Mouse (Mus musculus): ENCODE results near the gene Peli2.
A peak's percentile ranks its signal among the peaks of the same experiment; 100 is the strongest.

Gene Peli2

GRCm38 (mm10) chr14:48125971-48126370, 5.3 kb downstream of the Peli2 start:
- no peak for DNase-seq (ENCODE audit: low spot score)

DNA sequence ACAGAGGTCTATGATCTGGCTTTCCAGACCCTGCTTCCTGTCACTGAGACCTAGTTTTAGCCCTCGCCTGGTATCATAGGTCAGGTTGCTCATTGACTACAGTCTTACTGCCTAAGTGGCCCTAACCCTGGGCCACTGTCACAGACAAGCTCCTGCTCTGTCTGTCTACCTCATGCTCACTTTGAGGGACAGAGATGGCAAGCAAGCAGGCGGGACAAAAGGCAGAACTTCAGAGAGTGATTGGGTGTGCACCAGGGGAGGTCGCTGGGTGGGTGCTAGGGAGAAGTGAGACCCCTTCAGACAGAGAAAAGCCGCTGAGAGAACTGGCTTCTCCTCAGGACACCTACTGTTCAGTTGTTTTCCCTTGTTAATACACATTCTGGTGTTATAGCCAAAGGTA, 6.3 kb downstream of the Peli2 start:
- no peak for DNase-seq (ENCODE audit: low spot score)

DNA sequence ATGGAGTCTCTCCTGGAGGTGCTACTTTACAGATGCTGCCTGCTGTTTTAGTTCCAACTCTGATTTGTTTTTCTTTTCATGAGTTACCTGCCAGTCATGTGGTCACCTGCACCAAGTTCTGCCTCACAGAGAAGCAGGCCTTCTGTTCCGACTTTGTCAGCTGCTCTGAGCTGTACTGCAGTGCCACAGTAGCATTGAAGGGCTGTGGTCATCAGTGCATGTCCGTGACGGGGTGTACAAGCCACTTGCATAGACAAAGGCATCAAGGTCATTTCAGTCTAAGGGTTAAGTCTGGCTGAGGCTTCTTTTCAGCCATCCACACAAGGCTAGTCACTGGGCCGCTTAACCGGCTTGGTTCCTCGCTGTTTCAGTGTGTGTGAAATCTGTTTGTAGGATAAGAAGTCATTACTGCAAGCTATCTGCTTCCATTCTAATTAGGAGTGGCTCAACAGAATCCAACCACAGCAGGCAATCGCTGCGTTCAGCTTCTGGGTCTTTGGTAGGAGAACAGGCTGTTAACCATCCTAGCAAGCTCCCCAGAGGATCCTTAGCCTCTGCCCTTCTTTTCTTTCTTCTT, 7.1 kb downstream of the Peli2 start:
- DNase-seq (ENCODE audit: low spot score), result no peak

DNA sequence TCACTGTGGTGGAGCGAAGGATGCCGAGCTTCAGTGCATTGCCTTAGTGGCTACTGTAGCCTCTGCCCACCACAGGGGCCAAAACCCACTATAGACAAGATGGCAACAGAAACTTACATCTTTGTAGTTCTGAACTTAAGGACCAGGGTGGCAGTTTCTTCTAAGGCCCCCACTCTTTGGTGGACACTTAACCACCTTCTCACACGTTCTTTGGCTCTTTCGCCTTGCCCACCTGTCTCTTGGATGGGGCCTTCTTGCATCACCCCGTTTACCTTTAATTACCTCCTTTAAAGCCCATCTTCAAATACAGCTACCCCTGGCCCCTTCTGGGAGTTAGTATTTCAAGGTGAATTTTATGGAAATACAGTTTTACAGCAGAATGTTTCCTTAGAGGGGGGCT, 8.1 kb downstream of the Peli2 start:
- DNase-seq (ENCODE audit: low spot score), result no peak

GRCm38 (mm10) chr14:48130021-48130420, 9.4 kb downstream of the Peli2 start:
- DNase-seq (ENCODE audit: low spot score), result no peak

GRCm38 (mm10) chr14:48130761-48131575, 10.3 kb downstream of the Peli2 start:
- no peak for DNase-seq (ENCODE audit: low spot score)

DNA sequence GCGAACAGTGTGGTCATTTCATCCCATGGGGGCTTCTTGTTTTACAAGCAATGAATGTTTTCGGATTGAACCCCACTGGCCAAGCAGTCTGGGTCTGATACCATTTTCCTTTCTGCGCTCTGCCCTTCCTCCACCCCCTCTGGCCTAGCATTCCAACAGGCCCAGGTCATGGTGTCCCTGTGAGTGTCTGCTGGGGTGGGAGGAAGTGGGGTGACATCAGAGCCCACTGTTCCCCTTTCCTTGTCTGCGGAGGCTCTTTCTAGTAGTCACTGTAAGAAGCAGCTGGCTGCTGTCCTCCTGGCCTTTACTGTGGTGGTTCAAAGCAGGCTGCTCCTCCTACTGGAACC, 10.9 kb downstream of the Peli2 start:
- DNase-seq (ENCODE audit: low spot score), result peak; percentile 37

GRCm38 (mm10) chr14:48132241-48132640, 11.6 kb downstream of the Peli2 start:
- no peak for DNase-seq (ENCODE audit: low spot score)

GRCm38 (mm10) chr14:48132865-48133802, 12.5 kb downstream of the Peli2 start:
- no peak for DNase-seq (ENCODE audit: low spot score)

DNA sequence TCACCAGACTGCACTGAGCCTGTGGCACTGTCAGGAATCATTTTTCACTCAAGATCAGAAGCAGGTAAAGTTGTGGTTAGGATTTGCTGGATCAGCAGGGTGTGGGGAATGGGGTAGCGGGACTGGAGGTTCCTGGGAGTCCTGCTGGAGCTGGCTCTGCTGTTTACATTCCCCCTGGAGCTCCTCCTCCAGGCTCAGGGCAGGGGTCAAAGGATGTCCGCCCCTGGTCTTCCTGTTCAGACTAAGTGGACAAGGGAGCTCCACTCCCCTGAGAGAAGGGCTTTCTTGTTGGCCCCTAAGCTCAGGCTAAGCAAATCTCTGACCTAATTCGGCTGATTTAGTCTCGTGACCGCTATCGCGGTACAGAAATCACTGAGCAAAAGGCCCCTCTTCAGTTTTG, 13.7 kb downstream of the Peli2 start:
- DNase-seq (ENCODE audit: low spot score), result no peak

DNA sequence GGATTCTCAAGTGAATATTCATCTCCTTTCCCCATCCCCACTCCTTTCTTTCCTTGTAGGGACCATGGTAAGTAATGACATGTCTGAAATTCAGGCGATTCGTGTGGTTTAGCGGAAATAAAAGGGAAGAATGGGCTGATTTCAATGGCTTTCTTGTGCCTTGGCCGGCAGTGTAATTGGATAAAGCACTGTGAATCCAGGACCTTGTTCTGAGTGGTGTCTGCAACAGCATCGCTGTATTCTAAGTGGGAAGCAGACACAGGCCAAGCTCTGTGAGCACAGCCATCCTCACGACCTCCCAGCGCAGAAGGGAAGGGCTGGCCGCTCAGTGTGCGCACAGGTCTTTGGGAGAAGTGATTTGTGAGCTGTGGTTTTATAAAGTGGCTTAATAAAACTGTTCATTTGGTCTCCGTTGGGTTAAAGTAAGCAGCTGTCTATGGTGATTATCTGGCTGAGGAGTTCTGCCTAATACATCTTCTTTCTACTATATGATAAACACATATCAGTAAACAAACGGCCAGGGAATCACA, 15.3 kb downstream of the Peli2 start:
- DNase-seq (ENCODE audit: low spot score), result no peak

DNA sequence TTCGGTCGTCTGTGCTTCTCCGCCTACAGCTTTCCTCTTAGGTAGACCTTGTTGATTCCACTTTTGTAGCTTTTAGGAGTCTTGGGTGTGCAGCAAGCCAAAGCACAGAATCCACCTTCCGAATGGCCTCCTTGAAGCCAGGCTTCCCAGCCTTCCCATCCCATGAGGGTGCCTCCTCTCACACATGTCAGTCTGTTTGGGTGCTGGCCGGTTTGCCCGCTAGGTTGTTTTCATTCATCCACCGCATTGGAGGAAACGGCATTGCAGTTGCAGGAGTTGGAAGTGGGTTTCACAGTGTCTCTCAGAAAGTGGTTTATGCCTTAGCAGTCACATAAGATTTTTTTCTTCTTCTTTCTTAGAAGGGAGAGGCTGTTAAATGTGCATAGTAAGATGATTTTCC, 17.1 kb downstream of the Peli2 start:
- no peak for DNase-seq (ENCODE audit: low spot score)

DNA sequence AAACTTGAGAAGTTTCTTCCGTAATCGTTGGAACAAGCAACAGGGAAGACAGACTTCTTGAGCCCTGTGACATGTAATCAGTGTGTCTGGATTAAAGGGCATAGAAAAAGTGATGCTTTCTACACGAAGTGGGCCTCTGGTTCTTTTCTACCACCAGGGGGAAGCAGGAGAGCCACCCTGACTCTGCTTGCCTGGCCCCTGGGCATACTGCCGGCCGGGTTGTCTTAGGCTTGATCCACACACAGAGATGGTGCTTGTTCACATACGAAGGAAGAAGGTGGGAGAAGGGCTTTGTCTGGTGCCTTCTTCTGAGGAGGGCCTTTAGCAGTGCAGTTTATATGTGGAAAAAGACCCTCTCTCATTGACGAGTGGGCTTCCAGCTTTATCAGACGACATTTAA, 17.5 kb downstream of the Peli2 start:
- DNase-seq (ENCODE audit: low spot score), result no peak

GRCm38 (mm10) chr14:48139409-48139808, 18.8 kb downstream of the Peli2 start:
- DNase-seq (ENCODE audit: low spot score), result no peak

- no peak for DNase-seq (ENCODE audit: low spot score)
These were observed 21.1 kb downstream of the Peli2 start for GRCm38 (mm10) chr14:48141694-48142093.

DNA sequence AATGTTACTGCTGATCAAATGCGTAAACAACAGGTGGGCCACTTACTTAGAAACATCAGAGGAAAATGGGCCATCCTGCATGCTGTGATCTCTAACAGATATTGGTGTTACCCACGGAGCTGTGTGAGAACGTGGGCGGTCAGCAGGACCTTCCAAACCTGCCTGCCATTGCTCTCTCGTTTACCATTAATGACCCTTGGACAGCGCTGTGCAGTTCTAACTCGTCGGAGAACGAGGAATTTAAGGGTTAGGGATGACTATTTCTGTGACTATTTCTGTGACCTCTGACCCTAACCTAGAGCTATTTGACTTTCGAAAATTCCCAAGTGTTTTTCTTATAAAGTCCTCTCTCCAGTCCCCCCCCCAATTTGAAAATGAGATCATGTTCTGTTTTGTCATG, 22.1 kb downstream of the Peli2 start:
- DNase-seq (ENCODE audit: low spot score), result no peak

DNA sequence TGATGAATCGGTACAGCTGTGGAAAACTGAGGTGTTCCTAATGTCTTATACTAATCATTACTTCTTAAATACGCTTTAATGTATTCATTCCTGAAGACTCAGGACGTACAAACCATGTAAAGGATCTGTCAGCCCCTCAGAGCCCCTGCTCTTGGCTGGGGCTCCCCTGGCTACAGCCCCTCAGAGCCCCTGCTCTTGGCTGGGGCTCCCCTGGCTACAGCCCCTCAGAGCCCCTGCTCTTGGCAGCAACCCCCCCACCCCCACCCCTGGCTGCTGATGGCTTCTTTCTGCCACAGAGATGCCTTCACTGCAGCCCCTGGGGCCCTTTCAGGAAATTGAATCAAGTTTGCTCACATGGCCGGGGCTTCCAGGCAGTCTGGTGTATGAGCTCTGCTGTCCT, 22.5 kb downstream of the Peli2 start:
- DNase-seq (ENCODE audit: low spot score), result no peak

GRCm38 (mm10) chr14:48144330-48144729, 23.7 kb downstream of the Peli2 start:
- no peak for DNase-seq (ENCODE audit: low spot score)

GRCm38 (mm10) chr14:48147688-48148087, 27.1 kb downstream of the Peli2 start:
- no peak for DNase-seq (ENCODE audit: low spot score)

DNA sequence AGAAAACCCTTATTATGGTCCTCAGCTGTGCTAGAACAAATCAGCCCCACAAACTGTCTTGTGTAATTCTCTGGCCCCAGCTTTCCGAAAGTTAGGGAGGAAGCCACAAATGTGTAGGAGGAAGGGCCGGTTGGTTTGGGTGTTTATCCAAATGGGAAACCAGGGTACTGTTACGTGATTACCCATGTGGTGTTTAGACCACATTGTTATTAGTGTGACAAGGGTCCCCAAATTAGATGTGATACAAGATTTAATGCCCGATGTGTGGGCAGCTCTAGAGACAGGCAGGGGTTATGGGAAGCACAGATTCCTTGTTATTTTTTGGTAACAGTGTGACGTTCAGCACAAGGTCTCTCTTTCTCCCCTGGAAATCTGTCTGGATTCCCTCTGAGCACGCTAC, 28.0 kb downstream of the Peli2 start:
- DNase-seq (ENCODE audit: low spot score), result no peak

GRCm38 (mm10) chr14:48149351-48149750, 28.7 kb downstream of the Peli2 start:
- DNase-seq (ENCODE audit: low spot score), result no peak

- no peak for DNase-seq (ENCODE audit: low spot score)
These were observed 30.3 kb downstream of the Peli2 start for GRCm38 (mm10) chr14:48150903-48151302.

GRCm38 (mm10) chr14:48151554-48151953, 30.9 kb downstream of the Peli2 start:
- no peak for DNase-seq (ENCODE audit: low spot score)
